Mouse (Mus musculus): Measurements from ENCODE around the gene Gm17304.

The Gm17304 gene

GRCm38 (mm10) chr5:106628369-106629149, 19.7 kb downstream of the Gm17304 start:
- DNase-seq: no peak

GRCm38 (mm10) chr5:106636423-106636946, 27.6 kb downstream of the Gm17304 start:
- DNase-seq: no peak

GRCm38 (mm10) chr5:106639627-106640026, 30.7 kb downstream of the Gm17304 start:
- DNase-seq: no peak

GRCm38 (mm10) chr5:106640235-106640809, 31.4 kb downstream of the Gm17304 start:
- DNase-seq: no peak

- DNase-seq: no peak
These were observed 33.0 kb downstream of the Gm17304 start for GRCm38 (mm10) chr5:106641876-106642275.

GRCm38 (mm10) chr5:106643434-106643833, 34.5 kb downstream of the Gm17304 start:
- DNase-seq: no peak

- no peak for DNase-seq
These were observed 40.5 kb downstream of the Gm17304 start for GRCm38 (mm10) chr5:106649441-106649840.

GRCm38 (mm10) chr5:106649995-106650394, 41.1 kb downstream of the Gm17304 start:
- DNase-seq: no peak

GRCm38 (mm10) chr5:106652220-106652753, 43.4 kb downstream of the Gm17304 start:
- DNase-seq: no peak

GRCm38 (mm10) chr5:106652790-106653328, 44.0 kb downstream of the Gm17304 start:
- no peak for DNase-seq
